Mouse (Mus musculus): ENCODE data around the gene Fnip2. TPM values are rescaled to one million over a fixed set of nuclear protein-coding genes. Genes with fewer than 3 reads are reported as not detected.

The Fnip2 gene
- polyA plus RNA-seq (2014; fragmentation: Illumina TruSeq; extraction: RNeasy Lipid Tissue Mini Kit (QIAGEN cat#74804); ENCODE audit: low read depth, low replicate concordance), result 8.8 TPM

DNA sequence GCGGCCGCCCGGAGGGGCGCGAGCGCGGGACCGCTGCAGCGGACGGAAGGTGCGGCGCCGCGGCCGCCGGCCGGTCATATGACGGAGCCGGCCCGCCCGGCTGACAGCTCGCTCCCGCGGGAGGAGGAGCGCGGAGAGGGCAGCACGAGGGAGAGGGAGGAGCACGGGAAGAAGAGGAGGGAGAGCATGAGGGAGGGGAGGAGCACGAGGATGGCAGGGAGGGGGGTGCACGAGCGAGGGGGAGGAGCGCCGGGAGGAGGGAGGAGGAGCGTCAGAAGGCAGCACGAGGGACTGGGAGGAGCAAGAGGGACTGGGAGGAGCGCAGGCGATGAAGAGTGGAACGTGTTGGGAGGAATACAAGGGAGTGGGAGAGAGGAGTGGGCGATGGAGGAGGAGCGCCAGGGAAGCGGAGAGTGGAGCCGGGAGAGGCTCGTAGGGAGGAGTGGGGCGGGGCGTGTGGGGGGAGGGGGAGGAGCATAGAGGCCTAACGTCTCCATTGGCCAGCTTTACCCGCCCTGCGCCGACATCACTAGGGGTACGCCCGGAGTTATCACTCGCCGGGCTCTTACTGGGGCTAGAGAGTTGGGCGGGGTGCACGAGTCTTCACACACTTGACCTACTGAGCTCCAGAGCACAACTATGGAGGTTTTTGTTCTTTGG is at the start of gene Fnip2:
Fnip2 (minus strand) TSS at position 94 of the 660 bp plus-strand sequence.

DNA sequence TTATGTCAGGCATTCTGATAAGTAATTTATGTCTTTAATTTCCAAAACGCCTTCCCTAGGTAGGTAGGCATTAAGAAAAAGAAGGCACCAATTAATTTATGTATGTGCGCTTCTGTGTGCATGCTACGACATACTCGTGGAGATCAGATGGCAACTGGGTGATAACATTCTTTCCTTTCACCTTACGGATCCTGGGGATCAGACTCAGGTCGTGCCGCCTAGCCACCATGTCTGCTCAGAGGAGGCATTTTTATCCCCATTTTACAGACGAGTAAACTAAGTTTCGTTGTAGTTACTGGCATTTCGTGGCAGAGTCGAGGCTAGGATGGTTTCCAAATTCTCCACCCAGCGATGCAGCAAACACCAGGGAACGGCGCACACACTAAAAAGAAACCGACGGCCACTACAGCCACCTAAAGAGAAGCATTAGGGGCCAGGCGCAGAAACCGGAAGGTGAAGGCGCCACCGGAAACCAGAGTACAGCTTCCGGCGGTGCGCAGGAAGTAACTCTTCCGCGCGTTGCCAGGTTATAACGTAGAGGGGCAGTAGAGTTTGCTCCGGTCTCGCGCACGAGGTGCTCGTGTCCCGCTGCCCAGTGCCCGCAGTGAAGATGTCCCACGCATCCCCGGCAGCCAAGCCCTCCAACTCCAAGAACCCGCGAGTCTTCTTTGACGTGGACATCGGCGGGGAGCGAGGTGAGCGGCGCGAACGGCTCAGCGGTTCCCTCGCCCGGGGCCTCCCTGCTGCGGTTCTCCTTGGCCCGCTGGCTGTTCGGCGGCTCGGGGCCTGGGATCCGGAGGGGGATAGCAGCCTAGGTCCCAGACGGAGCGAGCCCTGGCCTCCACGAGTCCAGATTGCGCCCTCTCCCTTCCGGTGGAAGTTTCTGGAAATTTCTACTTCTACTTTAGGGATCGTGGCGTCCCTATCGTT is 23.5 kb upstream of the Fnip2 start, which contains the start of gene Ppid:
Ppid (plus strand) TSS at position 480 of the 930 bp plus-strand sequence.

Other genes starting within 250 kb of the Fnip2 start
- gene Gm17359, start 231.1 kb downstream of the Fnip2 start, polyA plus RNA-seq (2014; fragmentation: Illumina TruSeq; extraction: RNeasy Lipid Tissue Mini Kit (QIAGEN cat#74804); ENCODE audit: low read depth, low replicate concordance), result not detected
- 60.8 TPM for gene Ppid, start 23.5 kb upstream of the Fnip2 start, polyA plus RNA-seq (2014; fragmentation: Illumina TruSeq; extraction: RNeasy Lipid Tissue Mini Kit (QIAGEN cat#74804); ENCODE audit: low read depth, low replicate concordance)
- gene 4930579G24Rik, start 61.3 kb upstream of the Fnip2 start, polyA plus RNA-seq (2014; fragmentation: Illumina TruSeq; extraction: RNeasy Lipid Tissue Mini Kit (QIAGEN cat#74804); ENCODE audit: low read depth, low replicate concordance), result 1.9 TPM
- 652 TPM for gene Etfdh, start 61.7 kb upstream of the Fnip2 start, polyA plus RNA-seq (2014; fragmentation: Illumina TruSeq; extraction: RNeasy Lipid Tissue Mini Kit (QIAGEN cat#74804); ENCODE audit: low read depth, low replicate concordance)
- gene Rxfp1, start 170.1 kb upstream of the Fnip2 start, polyA plus RNA-seq (2014; fragmentation: Illumina TruSeq; extraction: RNeasy Lipid Tissue Mini Kit (QIAGEN cat#74804); ENCODE audit: low read depth, low replicate concordance), result 3.6 TPM

All from heart, adult 10 weeks (tissue).